Mouse (Mus musculus): ENCODE measurements around the gene Ppfibp1.
"Not testable (repeated sequence)": the region's sequence is repeated elsewhere in the genome, so short reads cannot be mapped to it uniquely, and the experiment has no call there.

Ppfibp1 gene

GRCm38 (mm10) chr6:146887958-146888659 is at the start of gene Ppfibp1:
Gene Ppfibp1 (plus strand): TSS chr6:146888487.
- peak; percentile 97 to 98 for DNase-seq

GRCm38 (mm10) chr6:146838863-146839262 is 49.4 kb upstream of the Ppfibp1 start:
- DNase-seq, result no peak

- DNase-seq, result no peak
These were observed 43.4 kb upstream of the Ppfibp1 start for GRCm38 (mm10) chr6:146844867-146845266.

- no peak for DNase-seq
These were observed 42.9 kb upstream of the Ppfibp1 start for GRCm38 (mm10) chr6:146845347-146845746.

- DNase-seq, result no peak
These were observed 42.1 kb upstream of the Ppfibp1 start for GRCm38 (mm10) chr6:146845961-146846750.

- DNase-seq, result no peak
These were observed 40.9 kb upstream of the Ppfibp1 start for GRCm38 (mm10) chr6:146847402-146847801.

- no peak for DNase-seq
These were observed 40.0 kb upstream of the Ppfibp1 start for GRCm38 (mm10) chr6:146848281-146848680.

- DNase-seq, result no peak
These were observed 38.2 kb upstream of the Ppfibp1 start, which contains the start of gene Smco2 for GRCm38 (mm10) chr6:146850050-146850449. Gene Smco2 (plus strand): TSS chr6:146850104.

- no peak for DNase-seq
These were observed 36.4 kb upstream of the Ppfibp1 start for GRCm38 (mm10) chr6:146851916-146852315.

- no peak for DNase-seq
These were observed 35.5 kb upstream of the Ppfibp1 start for GRCm38 (mm10) chr6:146852739-146853138.

GRCm38 (mm10) chr6:146855185-146855584 is 33.1 kb upstream of the Ppfibp1 start:
- no peak for DNase-seq

GRCm38 (mm10) chr6:146857386-146857785 is 30.9 kb upstream of the Ppfibp1 start:
- no peak for DNase-seq

GRCm38 (mm10) chr6:146863154-146863553 is 25.1 kb upstream of the Ppfibp1 start:
- DNase-seq, result no peak

- DNase-seq, result not testable (repeated sequence)
These were observed 23.9 kb upstream of the Ppfibp1 start for GRCm38 (mm10) chr6:146864370-146864769.

GRCm38 (mm10) chr6:146865701-146866100 is 22.6 kb upstream of the Ppfibp1 start:
- DNase-seq, result no peak

GRCm38 (mm10) chr6:146871975-146872374 is 16.3 kb upstream of the Ppfibp1 start:
- DNase-seq, result no peak

- no peak for DNase-seq
These were observed 13.9 kb upstream of the Ppfibp1 start for GRCm38 (mm10) chr6:146874415-146874814.

- no peak for DNase-seq
These were observed 11.5 kb upstream of the Ppfibp1 start for GRCm38 (mm10) chr6:146876820-146877219.

- no peak for DNase-seq
These were observed 10.8 kb upstream of the Ppfibp1 start for GRCm38 (mm10) chr6:146877425-146878045.

GRCm38 (mm10) chr6:146878926-146879325 is 9.4 kb upstream of the Ppfibp1 start:
- no peak for DNase-seq

- no peak for DNase-seq
These were observed 8.4 kb upstream of the Ppfibp1 start for GRCm38 (mm10) chr6:146879856-146880255.

GRCm38 (mm10) chr6:146880296-146880695 is 8.0 kb upstream of the Ppfibp1 start:
- DNase-seq, result no peak
